Mouse (Mus musculus) myocyte (in vitro differentiated cells): ENCODE data around the gene Ppfibp1. TPM values are rescaled to one million over a fixed set of nuclear protein-coding genes. Genes with fewer than 3 reads are reported as not detected.
A peak's percentile ranks its signal among the peaks of the same experiment; 100 is the strongest.

Experiments used
- H3K27me3 ChIP-seq: one replicate; pipeline ENCODE4 v1.6.1; 2011; ENCODE audit not compliant: control insufficient read depth, insufficient read depth, insufficient read length
- H3K36me3 ChIP-seq: one replicate; pipeline ENCODE4 v1.6.1; 2011; ENCODE audit not compliant: control insufficient read depth, insufficient read depth
- H3K4me2 ChIP-seq: one replicate; pipeline ENCODE4 v1.6.1; 2011; ENCODE audit warnings: low read depth, control low read depth
- H3K4me3 ChIP-seq: one replicate; pipeline ENCODE4 v1.5.1; 2011; ENCODE audit warnings: mild to moderate bottlenecking, control low read depth, moderate library complexity
- H3K79me2 ChIP-seq: one replicate; pipeline ENCODE4 v1.6.1; 2011; ENCODE audit not compliant: control insufficient read depth, insufficient read depth
- H3ac ChIP-seq: one replicate; pipeline ENCODE4 v1.6.1; 2011; ENCODE audit not compliant: control insufficient read depth, insufficient read length
- CEBPB ChIP-seq: IDR thresholded peaks from 2 replicates; pipeline ENCODE4 v1.6.1; 2011; ENCODE audit warnings: mild to moderate bottlenecking, moderate library complexity; ENCODE audit not compliant: poor library complexity, insufficient read depth, severe bottlenecking
- E2F4 ChIP-seq: IDR thresholded peaks from one replicate; pipeline ENCODE4 v1.6.1; 2011; ENCODE audit warnings: mild to moderate bottlenecking, control low read depth, moderate library complexity; ENCODE audit not compliant: insufficient read depth
- MAX ChIP-seq: IDR thresholded peaks from one replicate; pipeline ENCODE4 v1.6.1; 2011; ENCODE audit warnings: low read depth, mild to moderate bottlenecking, control low read depth
- MYOD1 ChIP-seq, 3 experiments: IDR thresholded peaks; one replicate each; pipeline ENCODE4 v1.6.1; 2011; ENCODE audit warnings: control low read depth in 2 of 3, low read depth in 2 of 3, mild to moderate bottlenecking in 2 of 3, moderate library complexity in 1 of 3; ENCODE audit not compliant: insufficient read length in 2 of 3, control insufficient read depth in 1 of 3
- MYOG ChIP-seq, 3 experiments: IDR thresholded peaks; one replicate each; pipeline ENCODE4 v1.6.1; 2011; ENCODE audit warnings: control low read depth in 2 of 3, low read depth in 2 of 3, mild to moderate bottlenecking in 2 of 3; ENCODE audit not compliant: insufficient read length in 2 of 3, control insufficient read depth in 1 of 3, insufficient read depth in 1 of 3
- POLR2A ChIP-seq: IDR thresholded peaks from one replicate; pipeline ENCODE4 v1.6.1; 2011; ENCODE audit warnings: low read depth, mild to moderate bottlenecking, control low read depth, moderate library complexity; ENCODE audit not compliant: insufficient read length
- POLR2AphosphoS2 ChIP-seq: IDR thresholded peaks from one replicate; pipeline ENCODE4 v1.6.1; 2011; ENCODE audit warnings: low read depth, control low read depth; ENCODE audit not compliant: insufficient read length
- REST ChIP-seq: IDR thresholded peaks from one replicate; pipeline ENCODE4 v1.6.1; 2011; ENCODE audit warnings: mild to moderate bottlenecking, control low read depth, moderate library complexity; ENCODE audit not compliant: insufficient read depth, insufficient read length
- SRF ChIP-seq: IDR thresholded peaks from one replicate; pipeline ENCODE4 v1.6.1; 2011; ENCODE audit warnings: low read depth; ENCODE audit not compliant: control insufficient read depth, insufficient read length
- TCF12 ChIP-seq: IDR thresholded peaks from one replicate; pipeline ENCODE4 v1.6.1; 2011; ENCODE audit warnings: mild to moderate bottlenecking, control low read depth; ENCODE audit not compliant: poor library complexity, insufficient read depth, severe bottlenecking
- TCF3 ChIP-seq: IDR thresholded peaks from one replicate; pipeline ENCODE4 v1.6.1; 2011; ENCODE audit warnings: low read depth, control low read depth; ENCODE audit not compliant: insufficient read length
- USF1 ChIP-seq: IDR thresholded peaks from one replicate; pipeline ENCODE4 v1.6.1; 2011; ENCODE audit warnings: low read depth, mild to moderate bottlenecking, control low read depth, moderate library complexity
- polyA plus RNA-seq: library from polyadenylated mRNA; unstranded; fragments of >200 nt; fragmentation: generic; extraction: Trizol; gene quantifications from one replicate; pipeline ENCODE4 v1.2.1, GENCODE M21; 2012; ENCODE audit warnings: missing spikeins

The Ppfibp1 gene
- polyA plus RNA-seq, 1 experiment = 79.3 TPM

DNA sequence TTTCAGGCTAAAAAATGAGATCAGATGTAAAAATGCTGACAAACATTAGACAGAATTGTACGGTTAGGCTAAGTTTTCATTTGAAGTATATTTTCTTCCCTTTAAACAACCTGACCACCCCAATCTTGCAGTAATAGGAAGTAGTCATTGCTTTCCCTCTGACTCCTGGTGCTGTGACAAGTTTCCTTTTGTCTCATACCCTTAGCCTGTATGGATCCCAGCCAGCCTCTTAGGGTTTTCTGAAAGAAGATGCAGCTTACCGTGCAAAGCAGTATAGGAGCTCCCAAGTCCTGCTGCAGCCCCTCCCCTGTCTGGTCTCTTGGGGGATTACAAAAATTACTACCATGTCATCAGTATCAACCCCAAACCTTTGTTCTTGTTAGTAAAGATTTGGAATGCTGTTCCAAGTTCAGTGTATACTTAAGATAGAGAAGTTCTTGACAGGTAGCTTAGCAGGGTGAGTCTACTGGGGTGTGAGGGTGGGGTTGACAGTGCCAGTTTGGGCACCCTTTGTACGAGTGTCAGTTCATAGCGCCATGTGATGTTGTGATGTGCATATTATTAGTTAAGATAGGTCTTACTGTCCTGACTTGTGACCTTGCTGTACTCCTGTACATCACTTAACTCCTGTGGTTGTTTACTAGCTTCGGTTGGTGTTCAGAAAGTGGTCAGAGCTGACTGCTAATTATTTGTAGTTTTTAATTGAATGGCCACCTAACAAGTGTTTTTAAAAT, 18.9 kb downstream of the Ppfibp1 start:
- no peak overlapping the region for H3K4me3 ChIP-seq
- TF ChIP-seq POLR2A (no peak), MAX (no peak), MYOG (IDR thresholded peaks at IDR 0.05; ENCODE audit: control insufficient read depth in 1 of 3, insufficient read depth in 1 of 3, insufficient read length in 2 of 3, low read depth in 2 of 3) (no peak), POLR2AphosphoS2 (no peak), SRF (no peak), MYOD1 (IDR thresholded peaks at IDR 0.05; ENCODE audit: control insufficient read depth in 1 of 3, insufficient read length in 2 of 3, low read depth in 2 of 3) (no peak), REST (no peak), USF1 (no peak), CEBPB (no peak), TCF3 (no peak), E2F4 (no peak), TCF12 (no peak)
- peaks cover 76% of the 10 kb centered on the region for H3K79me2 ChIP-seq
- H3K4me2 ChIP-seq = peak overlapping the region; percentile 54
- H3K27me3 ChIP-seq = no peaks in the 10 kb centered on the region
- H3K36me3 ChIP-seq = no peaks in the 10 kb centered on the region
- no peak overlapping the region for H3ac ChIP-seq

DNA sequence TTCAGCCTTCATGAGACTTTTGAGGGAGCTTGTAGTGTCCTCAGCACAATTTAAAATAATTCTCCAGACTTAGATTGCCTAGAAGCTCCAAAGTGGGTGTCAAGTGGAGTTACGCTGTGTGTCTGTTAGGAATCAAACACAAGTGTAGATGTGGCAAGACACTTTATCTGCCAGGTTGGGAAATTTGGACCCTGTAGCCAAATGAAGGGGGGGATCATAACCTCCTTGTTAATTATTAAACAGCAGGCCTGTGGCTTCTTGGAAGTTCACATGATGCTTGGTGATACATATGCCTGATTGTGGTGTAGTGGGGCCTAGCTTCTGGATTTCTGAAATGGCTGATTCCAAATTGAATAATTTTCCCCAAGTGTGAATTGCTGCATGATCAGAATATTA, 19.5 kb downstream of the Ppfibp1 start:
- no peak overlapping the region for H3K4me3 ChIP-seq
- H3K4me2 ChIP-seq = peak overlapping the region; percentile 74
- H3ac ChIP-seq = no peak overlapping the region
- H3K36me3 ChIP-seq = no peaks in the 10 kb centered on the region
- peaks cover 76% of the 10 kb centered on the region for H3K79me2 ChIP-seq
- H3K27me3 ChIP-seq = no peaks in the 10 kb centered on the region
- TF ChIP-seq POLR2A (no peak), SRF (no peak), MYOD1 (IDR thresholded peaks at IDR 0.05; ENCODE audit: control insufficient read depth in 1 of 3, insufficient read length in 2 of 3, low read depth in 2 of 3) (no peak), CEBPB (no peak), TCF3 (no peak), TCF12 (no peak), E2F4 (no peak), MYOG (IDR thresholded peaks at IDR 0.05; ENCODE audit: control insufficient read depth in 1 of 3, insufficient read depth in 1 of 3, insufficient read length in 2 of 3, low read depth in 2 of 3) (no peak), POLR2AphosphoS2 (no peak), USF1 (no peak), MAX (no peak), REST (no peak)

DNA sequence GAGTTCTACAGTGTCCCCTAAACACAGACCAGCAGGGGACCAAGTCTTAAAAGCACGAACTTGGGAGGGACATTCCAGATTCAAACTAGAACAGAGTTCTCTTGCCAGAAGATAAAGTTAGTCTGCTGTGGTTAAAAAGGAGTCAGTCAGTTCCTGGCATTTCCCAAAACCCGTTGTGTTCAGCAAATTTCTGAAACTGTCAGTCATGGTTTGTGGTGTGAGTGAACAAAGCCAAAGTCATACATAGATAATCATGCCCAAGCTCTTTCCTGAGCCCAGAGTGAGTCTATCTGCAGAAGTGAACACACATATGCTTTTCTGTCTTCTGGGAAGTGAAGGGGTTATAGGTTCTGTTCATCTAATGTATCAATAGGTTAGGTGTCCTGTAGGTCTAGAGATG, 20.5 kb downstream of the Ppfibp1 start:
- Histone ChIP-seq H3K36me3 (no peaks in the 10 kb centered on the region), H3ac (no peak overlapping the region), H3K27me3 (no peaks in the 10 kb centered on the region), H3K4me3 (no peak overlapping the region), H3K4me2 (peak overlapping the region; percentile 74), H3K79me2 (peaks cover 75% of the 10 kb centered on the region)
- TF ChIP-seq USF1 (no peak), TCF3 (no peak), E2F4 (no peak), SRF (no peak), TCF12 (no peak), CEBPB (no peak), MYOD1 (IDR thresholded peaks at IDR 0.05; ENCODE audit: control insufficient read depth in 1 of 3, insufficient read length in 2 of 3, low read depth in 2 of 3) (no peak), MAX (no peak), REST (no peak), POLR2AphosphoS2 (no peak), MYOG (IDR thresholded peaks at IDR 0.05; ENCODE audit: control insufficient read depth in 1 of 3, insufficient read depth in 1 of 3, insufficient read length in 2 of 3, low read depth in 2 of 3) (no peak), POLR2A (no peak)

DNA sequence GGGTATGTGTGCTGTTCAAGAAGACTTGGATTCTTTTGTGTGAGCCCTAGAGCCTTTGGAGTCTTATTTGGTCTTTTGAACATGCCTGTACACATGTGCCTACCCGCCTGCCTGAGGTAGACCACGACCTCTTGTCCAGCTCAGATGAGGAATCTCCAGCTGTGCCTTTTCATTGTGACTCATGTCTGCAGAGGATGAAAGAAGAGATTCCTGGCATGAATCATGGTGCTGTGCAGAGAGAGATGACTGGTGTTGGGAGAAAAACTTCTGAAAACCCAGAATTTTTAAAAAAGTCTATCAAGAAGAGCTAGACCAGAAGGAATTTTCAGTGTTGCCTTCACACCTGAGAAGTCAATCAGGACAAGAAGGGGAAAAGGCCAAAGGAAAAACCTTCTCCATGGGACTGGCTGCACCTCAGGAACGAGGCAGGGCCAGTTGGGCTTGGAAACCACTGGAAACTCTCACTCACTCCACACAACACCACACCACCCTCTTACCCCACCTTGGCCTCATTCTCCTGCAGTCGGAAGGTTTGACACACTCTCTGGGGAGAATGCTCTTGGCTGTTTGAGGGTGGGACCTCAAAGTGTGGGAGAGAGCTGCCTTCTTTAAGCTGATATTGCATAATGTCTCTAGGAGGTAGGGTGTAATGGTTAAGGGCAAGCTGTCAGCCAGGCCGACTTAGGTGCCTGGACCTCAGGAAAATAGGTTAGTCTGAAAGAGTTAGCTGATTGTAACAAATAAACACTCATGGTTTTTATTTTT, 21.6 kb downstream of the Ppfibp1 start:
- Histone ChIP-seq H3K36me3 (no peaks in the 10 kb centered on the region), H3K4me3 (no peak overlapping the region), H3ac (no peak overlapping the region), H3K4me2 (peak overlapping the region; percentile 74), H3K27me3 (no peaks in the 10 kb centered on the region), H3K79me2 (peaks cover 75% of the 10 kb centered on the region)
- TF ChIP-seq SRF = no peak
- TF ChIP-seq TCF12 = peak; percentile 86
- no peak for TF ChIP-seq TCF3
- TF ChIP-seq REST = no peak
- peak in 2 of 3 experiments; percentile 71 to 81 for TF ChIP-seq MYOG (IDR thresholded peaks at IDR 0.05; ENCODE audit: control insufficient read depth in 1 of 3, insufficient read depth in 1 of 3, insufficient read length in 2 of 3, low read depth in 2 of 3)
- TF ChIP-seq CEBPB = peak; percentile 76
- TF ChIP-seq USF1 = no peak
- no peak for TF ChIP-seq POLR2AphosphoS2
- TF ChIP-seq POLR2A = no peak
- TF ChIP-seq E2F4 = no peak
- TF ChIP-seq MAX = peak; percentile 43
- TF ChIP-seq MYOD1 (IDR thresholded peaks at IDR 0.05; ENCODE audit: control insufficient read depth in 1 of 3, insufficient read length in 2 of 3, low read depth in 2 of 3) = peak; percentile 31 to 81 (median 74)
